Mouse (Mus musculus) stomach, postnatal 0 days (tissue): Measurements from ENCODE around the gene Zpbp2. TPM values are rescaled to one million over a fixed set of nuclear protein-coding genes. Genes with fewer than 3 reads are reported as not detected.

Experiments used
- ATAC-seq: fragments of 200-750 bp; cut with Nextera tagmentation; 2 replicates; pipeline ENCODE4 v1.8.0; 2017; ENCODE audit not compliant: low FRiP score, low TSS enrichment
- DNase-seq: peaks from one replicate; pipeline ENCODE4 v3.0.0-alpha.2; 2016; ENCODE audit warnings: low spot score
- H3K27ac ChIP-seq: fragments of 300-500 bp; sonication (generic); replicated peaks from 2 replicates; pipeline ENCODE4 v1.5.1; 2014; ENCODE audit warnings: mild to moderate bottlenecking, control low read depth
- H3K27me3 ChIP-seq: fragments of 300-500 bp; sonication (generic); 2 replicates; pipeline ENCODE4 v1.6.1; 2014; ENCODE audit warnings: low read length; ENCODE audit not compliant: control insufficient read depth, insufficient read depth
- H3K36me3 ChIP-seq: fragments of 300-500 bp; sonication (generic); 2 replicates; pipeline ENCODE4 v1.6.1; 2014; ENCODE audit warnings: low read length, mixed read lengths; ENCODE audit not compliant: control insufficient read depth, insufficient read depth
- H3K4me1 ChIP-seq: fragments of 300-500 bp; sonication (generic); replicated peaks from 2 replicates; pipeline ENCODE4 v1.6.1; 2014; ENCODE audit warnings: antibody characterized with exemption; ENCODE audit not compliant: control insufficient read depth, insufficient read depth
- H3K4me2 ChIP-seq: fragments of 300-500 bp; sonication (generic); replicated peaks from 2 replicates; pipeline ENCODE4 v1.6.1; 2014; ENCODE audit warnings: low read depth, mild to moderate bottlenecking, control low read depth, moderate library complexity
- H3K4me3 ChIP-seq: fragments of 300-500 bp; sonication (generic); 2 replicates; pipeline ENCODE4 v1.5.1; 2014; ENCODE audit warnings: low read depth, low read length, control low read depth
- H3K9ac ChIP-seq: fragments of 300-500 bp; sonication (generic); 2 replicates; pipeline ENCODE4 v1.6.1; 2014; ENCODE audit warnings: mild to moderate bottlenecking, low read length, control low read depth, mixed read lengths
- H3K9me3 ChIP-seq: fragments of 300-500 bp; sonication (generic); 2 replicates; pipeline ENCODE4 v1.6.1; 2016; ENCODE audit warnings: low read length; ENCODE audit not compliant: control insufficient read depth
- CTCF ChIP-seq: IDR thresholded peaks from 2 replicates; pipeline ENCODE4 v1.5.1; 2016; ENCODE audit warnings: antibody characterized with exemption, low read depth, mild to moderate bottlenecking, moderate library complexity
- EP300 ChIP-seq: optimal IDR thresholded peaks from 2 replicates; pipeline ENCODE3; 2016; ENCODE audit warnings: antibody characterized with exemption
- WGBS: fragments of 180-500 bp; shearing (Covaris S2); extraction: QIAGEN DNeasy Blood & Tissue Kit; methylation state at CpG from one replicate; pipeline ENCODE4 v1.1.7; 2014; 5-methylcytosine and 5-hydroxymethylcytosine counted together
- polyA plus RNA-seq: library from polyadenylated mRNA; unstranded; fragments of >200 nt; fragmentation: Nextera tagmentation; extraction: Ambion mirVana; gene quantifications from 2 replicates; pipeline ENCODE4 v1.2.1, GENCODE M21; 2015

The Zpbp2 gene
- polyA plus RNA-seq, 1 experiment from 2014 or later = 0.16 TPM

GRCm38 (mm10) chr11:98586087-98586891 lies 35.4 kb downstream of the Zpbp2 start:
- Histone ChIP-seq H3K4me3 (peak overlapping the region; percentile 84), H3K27me3 (no peaks in the 10 kb centered on the region), H3K27ac (peak overlapping the region; percentile 89), H3K4me2 (peak overlapping the region; percentile 70), H3K4me1 (peaks cover 9% of the 10 kb centered on the region), H3K9me3 (no peaks in the 10 kb centered on the region), H3K36me3 (peaks cover 8% of the 10 kb centered on the region), H3K9ac (peak overlapping the region; percentile 87)
- TF ChIP-seq EP300 (no peak), CTCF (no peak)
- ATAC-seq = peak; percentile 27
- 2% methylated on average over 22 of the region's 22 CpGs for WGBS
- DNase-seq = peak; percentile 26

GRCm38 (mm10) chr11:98586892-98587563 lies 36.1 kb downstream of the Zpbp2 start, which contains the start of gene Ormdl3:
Ormdl3 (minus strand) TSS chr11:98587368.
- Histone ChIP-seq H3K4me3 (peak within 1 kb of the TSS; percentile 84), H3K9ac (peak within 1 kb of the TSS; percentile 87), H3K27ac (peak within 1 kb of the TSS; percentile 89), H3K4me1 (peaks cover 9% of the 10 kb centered on the region), H3K36me3 (peaks cover 8% of the 10 kb centered on the region), H3K27me3 (no peaks in the 10 kb centered on the region), H3K9me3 (no peaks in the 10 kb centered on the region), H3K4me2 (peak within 1 kb of the TSS; percentile 70)
- TF ChIP-seq EP300 (no peak), CTCF (no peak)
- ATAC-seq = peak; percentile 92
- DNase-seq = peak; percentile 99
- under 1% methylated on average over 48 of the region's 49 CpGs for WGBS

GRCm38 (mm10) chr11:98587684-98588546 lies 37.0 kb downstream of the Zpbp2 start:
- WGBS = 3% methylated on average over 20 of the region's 20 CpGs
- H3K36me3 ChIP-seq = peaks cover 3% of the 10 kb centered on the region; the same call in 1 of the 2 replicates
- peak overlapping the region; percentile 81 for H3K27ac ChIP-seq
- peaks cover 9% of the 10 kb centered on the region for H3K4me1 ChIP-seq
- ATAC-seq (peak; percentile 82), DNase-seq (peak; percentile 89)
- H3K9ac ChIP-seq = 0 out of 2 replicates have a peak overlapping the region, but pooled peaks have one; percentile 19
- peak overlapping the region; percentile 84 for H3K4me3 ChIP-seq
- no peak for TF ChIP-seq EP300
- TF ChIP-seq CTCF = no peak
- no peaks in the 10 kb centered on the region for H3K9me3 ChIP-seq
- H3K27me3 ChIP-seq = no peaks in the 10 kb centered on the region
- H3K4me2 ChIP-seq = peak overlapping the region; percentile 70

GRCm38 (mm10) chr11:98588833-98589281 lies 38.0 kb downstream of the Zpbp2 start:
- ATAC-seq = no peak
- no peak for TF ChIP-seq CTCF
- TF ChIP-seq EP300 = no peak
- Histone ChIP-seq H3K9me3 (no peaks in the 10 kb centered on the region), H3K9ac (no peak overlapping the region), H3K27me3 (no peaks in the 10 kb centered on the region), H3K4me1 (peaks cover 9% of the 10 kb centered on the region), H3K36me3 (no peaks in the 10 kb centered on the region), H3K4me3 (no peak overlapping the region), H3K27ac (peak overlapping the region; percentile 20; the same call in 1 of the 2 replicates), H3K4me2 (peak overlapping the region; percentile 70; the same call in 1 of the 2 replicates)
- WGBS = 47% methylated on average over 6 of the region's 6 CpGs
- no peak for DNase-seq

GRCm38 (mm10) chr11:98589306-98589705 lies 38.4 kb downstream of the Zpbp2 start:
- DNase-seq = no peak
- Histone ChIP-seq H3K36me3 (no peaks in the 10 kb centered on the region), H3K9ac (no peak overlapping the region), H3K4me1 (peaks cover 9% of the 10 kb centered on the region), H3K4me3 (no peak overlapping the region), H3K4me2 (no peak overlapping the region), H3K9me3 (no peaks in the 10 kb centered on the region), H3K27ac (0 out of 2 replicates have a peak overlapping the region, but pooled peaks have one; percentile 20), H3K27me3 (no peaks in the 10 kb centered on the region)
- 74% methylated on average over 8 of the region's 8 CpGs for WGBS
- no peak for ATAC-seq
- no peak for TF ChIP-seq CTCF
- no peak for TF ChIP-seq EP300
